Mouse (Mus musculus): ENCODE data around the gene F830045P16Rik. TPM values are rescaled to one million over a fixed set of nuclear protein-coding genes. Genes with fewer than 3 reads are reported as not detected.

The F830045P16Rik gene
- polyA plus RNA-seq, 1 experiment from 2014 or later = not detected

GRCm38 (mm10) chr2:129556081-129556480 is 19.7 kb upstream of the F830045P16Rik start:
- Histone ChIP-seq H3K27ac (ENCODE audit: low read length) (no peak overlapping the region), H3K4me3 (ENCODE audit: low read depth, low read length) (no peak overlapping the region), H3K4me2 (ENCODE audit: low read depth, low read length) (no peak overlapping the region), H3K9me3 (replicated peaks; ENCODE audit: control insufficient read depth, low read length) (no peaks in the 10 kb centered on the region), H3K36me3 (ENCODE audit: control insufficient read depth, insufficient read depth) (no peaks in the 10 kb centered on the region), H3K4me1 (ENCODE audit: control insufficient read depth, low read depth, low read length) (no peaks in the 10 kb centered on the region), H3K27me3 (ENCODE audit: control insufficient read depth, insufficient read depth, low read depth, low read length) (no peaks in the 10 kb centered on the region), H3K9ac (ENCODE audit: low read depth, low read length) (no peak overlapping the region)
- no peak for ATAC-seq (ENCODE audit: low read depth)
- 51% methylated on average over 6 of the region's 6 CpGs for WGBS (ENCODE audit: insufficient replicate concordance)

- H3K9me3 ChIP-seq (replicated peaks; ENCODE audit: control insufficient read depth, low read length) = no peaks in the 10 kb centered on the region
These were observed 14.4 kb upstream of the F830045P16Rik start for GRCm38 (mm10) chr2:129550781-129551180.

GRCm38 (mm10) chr2:129549537-129550135 is 13.2 kb upstream of the F830045P16Rik start:
- 17% methylated on average over 9 of the region's 9 CpGs for WGBS (ENCODE audit: insufficient replicate concordance)
- Histone ChIP-seq H3K4me1 (ENCODE audit: control insufficient read depth, low read depth, low read length) (no peaks in the 10 kb centered on the region), H3K9ac (ENCODE audit: low read depth, low read length) (no peak overlapping the region), H3K4me3 (ENCODE audit: low read depth, low read length) (no peak overlapping the region), H3K27me3 (ENCODE audit: control insufficient read depth, insufficient read depth, low read depth, low read length) (no peaks in the 10 kb centered on the region), H3K9me3 (replicated peaks; ENCODE audit: control insufficient read depth, low read length) (no peaks in the 10 kb centered on the region), H3K4me2 (ENCODE audit: low read depth, low read length) (no peak overlapping the region), H3K27ac (ENCODE audit: low read length) (no peak overlapping the region), H3K36me3 (ENCODE audit: control insufficient read depth, insufficient read depth) (no peaks in the 10 kb centered on the region)
- no peak for ATAC-seq (ENCODE audit: low read depth)

More at GRCm38 (mm10) chr2:129550781-129551180, 14.4 kb upstream of the F830045P16Rik start:
- no peak for ATAC-seq (ENCODE audit: low read depth)
- 12% methylated on average over 2 of the region's 2 CpGs for WGBS (ENCODE audit: insufficient replicate concordance)
- Histone ChIP-seq H3K4me2 (ENCODE audit: low read depth, low read length) (no peak overlapping the region), H3K4me3 (ENCODE audit: low read depth, low read length) (no peak overlapping the region), H3K27me3 (ENCODE audit: control insufficient read depth, insufficient read depth, low read depth, low read length) (no peaks in the 10 kb centered on the region), H3K4me1 (ENCODE audit: control insufficient read depth, low read depth, low read length) (no peaks in the 10 kb centered on the region), H3K9ac (ENCODE audit: low read depth, low read length) (no peak overlapping the region), H3K36me3 (ENCODE audit: control insufficient read depth, insufficient read depth) (no peaks in the 10 kb centered on the region), H3K27ac (ENCODE audit: low read length) (no peak overlapping the region)

GRCm38 (mm10) chr2:129546772-129547171 is 10.4 kb upstream of the F830045P16Rik start:
- Histone ChIP-seq H3K4me3 (ENCODE audit: low read depth, low read length) (no peak overlapping the region), H3K9me3 (replicated peaks; ENCODE audit: control insufficient read depth, low read length) (no peaks in the 10 kb centered on the region), H3K36me3 (ENCODE audit: control insufficient read depth, insufficient read depth) (no peaks in the 10 kb centered on the region), H3K9ac (ENCODE audit: low read depth, low read length) (no peak overlapping the region), H3K4me2 (ENCODE audit: low read depth, low read length) (no peak overlapping the region), H3K27ac (ENCODE audit: low read length) (peak overlapping the region; percentile 30), H3K4me1 (ENCODE audit: control insufficient read depth, low read depth, low read length) (no peaks in the 10 kb centered on the region), H3K27me3 (ENCODE audit: control insufficient read depth, insufficient read depth, low read depth, low read length) (no peaks in the 10 kb centered on the region)
- 19% methylated on average over 3 of the region's 3 CpGs for WGBS (ENCODE audit: insufficient replicate concordance)
- ATAC-seq (ENCODE audit: low read depth) = no peak

GRCm38 (mm10) chr2:129545596-129545995 is 9.2 kb upstream of the F830045P16Rik start:
- no peak overlapping the region for H3K4me3 ChIP-seq (ENCODE audit: low read depth, low read length)
- ATAC-seq (ENCODE audit: low read depth) = no peak
- H3K4me2 ChIP-seq (ENCODE audit: low read depth, low read length) = no peak overlapping the region
- H3K9ac ChIP-seq (ENCODE audit: low read depth, low read length) = no peak overlapping the region
- WGBS (ENCODE audit: insufficient replicate concordance) = 63% methylated on average over 7 of the region's 7 CpGs
- no peaks in the 10 kb centered on the region for H3K36me3 ChIP-seq (ENCODE audit: control insufficient read depth, insufficient read depth)
- H3K9me3 ChIP-seq (replicated peaks; ENCODE audit: control insufficient read depth, low read length) = no peaks in the 10 kb centered on the region
- no peak overlapping the region for H3K27ac ChIP-seq (ENCODE audit: low read length)
- no peaks in the 10 kb centered on the region for H3K27me3 ChIP-seq (ENCODE audit: control insufficient read depth, insufficient read depth, low read depth, low read length)
- no peaks in the 10 kb centered on the region for H3K4me1 ChIP-seq (ENCODE audit: control insufficient read depth, low read depth, low read length)

GRCm38 (mm10) chr2:129544919-129545318 is 8.5 kb upstream of the F830045P16Rik start:
- ATAC-seq (ENCODE audit: low read depth) = no peak
- Histone ChIP-seq H3K4me3 (ENCODE audit: low read depth, low read length) (no peak overlapping the region), H3K27me3 (ENCODE audit: control insufficient read depth, insufficient read depth, low read depth, low read length) (no peaks in the 10 kb centered on the region), H3K9ac (ENCODE audit: low read depth, low read length) (no peak overlapping the region), H3K4me1 (ENCODE audit: control insufficient read depth, low read depth, low read length) (no peaks in the 10 kb centered on the region), H3K4me2 (ENCODE audit: low read depth, low read length) (no peak overlapping the region), H3K9me3 (replicated peaks; ENCODE audit: control insufficient read depth, low read length) (no peaks in the 10 kb centered on the region), H3K36me3 (ENCODE audit: control insufficient read depth, insufficient read depth) (no peaks in the 10 kb centered on the region), H3K27ac (ENCODE audit: low read length) (no peak overlapping the region)
- 60% methylated on average over 3 of the region's 3 CpGs for WGBS (ENCODE audit: insufficient replicate concordance)

- no peaks in the 10 kb centered on the region for H3K27me3 ChIP-seq (ENCODE audit: control insufficient read depth, insufficient read depth, low read depth, low read length)
- no peaks in the 10 kb centered on the region for H3K9me3 ChIP-seq (replicated peaks; ENCODE audit: control insufficient read depth, low read length)
- H3K4me2 ChIP-seq (ENCODE audit: low read depth, low read length) = no peak overlapping the region
- no peaks in the 10 kb centered on the region for H3K4me1 ChIP-seq (ENCODE audit: control insufficient read depth, low read depth, low read length)
- no peak overlapping the region for H3K4me3 ChIP-seq (ENCODE audit: low read depth, low read length)
- ATAC-seq (ENCODE audit: low read depth) = no peak
- no peak overlapping the region for H3K27ac ChIP-seq (ENCODE audit: low read length)
- H3K36me3 ChIP-seq (ENCODE audit: control insufficient read depth, insufficient read depth) = no peaks in the 10 kb centered on the region
- H3K9ac ChIP-seq (ENCODE audit: low read depth, low read length) = no peak overlapping the region
- WGBS (ENCODE audit: insufficient replicate concordance) = 49% methylated on average over 4 of the region's 4 CpGs
These were observed 8.0 kb upstream of the F830045P16Rik start for GRCm38 (mm10) chr2:129544448-129544847.

GRCm38 (mm10) chr2:129540036-129540435 is 3.6 kb upstream of the F830045P16Rik start:
- H3K4me3 ChIP-seq (ENCODE audit: low read depth, low read length) = no peak overlapping the region
- no peak for ATAC-seq (ENCODE audit: low read depth)
- no peak overlapping the region for H3K9ac ChIP-seq (ENCODE audit: low read depth, low read length)
- 60% methylated on average over 3 of the region's 3 CpGs for WGBS (ENCODE audit: insufficient replicate concordance)
- H3K4me1 ChIP-seq (ENCODE audit: control insufficient read depth, low read depth, low read length) = no peaks in the 10 kb centered on the region
- H3K36me3 ChIP-seq (ENCODE audit: control insufficient read depth, insufficient read depth) = no peaks in the 10 kb centered on the region
- H3K27me3 ChIP-seq (ENCODE audit: control insufficient read depth, insufficient read depth, low read depth, low read length) = no peaks in the 10 kb centered on the region
- H3K9me3 ChIP-seq (replicated peaks; ENCODE audit: control insufficient read depth, low read length) = no peaks in the 10 kb centered on the region
- H3K4me2 ChIP-seq (ENCODE audit: low read depth, low read length) = no peak overlapping the region
- H3K27ac ChIP-seq (ENCODE audit: low read length) = no peak overlapping the region

- ATAC-seq (ENCODE audit: low read depth) = 0 out of 2 replicates have a peak, but pooled peaks have one; percentile 13
- Histone ChIP-seq H3K27me3 (ENCODE audit: control insufficient read depth, insufficient read depth, low read depth, low read length) (no peaks in the 10 kb centered on the region), H3K4me3 (ENCODE audit: low read depth, low read length) (no peak overlapping the region), H3K9me3 (replicated peaks; ENCODE audit: control insufficient read depth, low read length) (no peaks in the 10 kb centered on the region), H3K36me3 (ENCODE audit: control insufficient read depth, insufficient read depth) (no peaks in the 10 kb centered on the region), H3K27ac (ENCODE audit: low read length) (no peak overlapping the region), H3K9ac (ENCODE audit: low read depth, low read length) (no peak overlapping the region), H3K4me1 (ENCODE audit: control insufficient read depth, low read depth, low read length) (no peaks in the 10 kb centered on the region), H3K4me2 (ENCODE audit: low read depth, low read length) (no peak overlapping the region)
- 42% methylated on average over 4 of the region's 4 CpGs for WGBS (ENCODE audit: insufficient replicate concordance)
These were observed 2.8 kb upstream of the F830045P16Rik start for GRCm38 (mm10) chr2:129539175-129539574.
